Mouse (Mus musculus) lung, adult 2 months (tissue): ENCODE results near the gene 5730480H06Rik.

Source experiments
- CTCF ChIP-seq: fragments of 200-500 bp; IDR thresholded peaks from 2 replicates; pipeline ENCODE4 v1.5.1; 2011; ENCODE audit warnings: mild to moderate bottlenecking, low read length, control low read depth; ENCODE audit not compliant: insufficient read depth
- POLR2A ChIP-seq: fragments of 200-500 bp; IDR thresholded peaks from 2 replicates; pipeline ENCODE4 v1.6.1; 2011; ENCODE audit warnings: low read depth, mild to moderate bottlenecking, control low read depth, low read length, borderline replicate concordance; ENCODE audit errors: extremely low read depth

- TF ChIP-seq POLR2A (no peak), CTCF (no peak)
These were observed 21.6 kb downstream of the 5730480H06Rik start for GRCm38 (mm10) chr5:48349309-48349708.
